Mouse (Mus musculus) intestine, embryonic 15.5 days (tissue): ENCODE results near the gene Astn1. TPM values are rescaled to one million over a fixed set of nuclear protein-coding genes. Genes with fewer than 3 reads are reported as not detected.

ENCODE experiments used
- ATAC-seq: fragments of 200-750 bp; cut with Nextera tagmentation; 2 replicates; pipeline ENCODE4 v1.8.0; 2017; ENCODE audit warnings: moderate TSS enrichment, moderate library complexity
- H3K27ac ChIP-seq: fragments of 300-500 bp; sonication (generic); 2 replicates; pipeline ENCODE4 v1.5.1; 2015; ENCODE audit warnings: mild to moderate bottlenecking, inconsistent platforms
- H3K27me3 ChIP-seq: fragments of 300-500 bp; sonication (generic); replicated peaks from 2 replicates; pipeline ENCODE4 v1.6.1; 2015; ENCODE audit warnings: inconsistent platforms
- H3K36me3 ChIP-seq: fragments of 300-500 bp; sonication (generic); 2 replicates; pipeline ENCODE4 v1.6.1; 2015; ENCODE audit warnings: inconsistent platforms
- H3K4me1 ChIP-seq: fragments of 300-500 bp; sonication (generic); replicated peaks from 2 replicates; pipeline ENCODE4 v1.6.1; 2015; ENCODE audit warnings: inconsistent platforms
- H3K4me2 ChIP-seq: fragments of 300-500 bp; sonication (generic); replicated peaks from 2 replicates; pipeline ENCODE4 v1.6.1; 2015; ENCODE audit warnings: mild to moderate bottlenecking, inconsistent platforms
- H3K4me3 ChIP-seq: fragments of 300-500 bp; sonication (generic); replicated peaks from 2 replicates; pipeline ENCODE4 v1.5.1; 2015; ENCODE audit warnings: inconsistent platforms
- H3K9ac ChIP-seq: fragments of 300-500 bp; sonication (generic); 2 replicates; pipeline ENCODE4 v1.6.1; 2015; ENCODE audit warnings: inconsistent platforms
- H3K9me3 ChIP-seq: fragments of 300-500 bp; sonication (generic); 2 replicates; pipeline ENCODE4 v1.6.1; 2016; ENCODE audit warnings: inconsistent platforms
- WGBS: fragments of 180-500 bp; shearing (Covaris S2); methylation state at CpG from one replicate; pipeline ENCODE4 v1.1.7; 2015; 5-methylcytosine and 5-hydroxymethylcytosine counted together
- polyA plus RNA-seq: library from polyadenylated mRNA; unstranded; fragments of >200 nt; fragmentation: Nextera tagmentation; extraction: Ambion mirVana; gene quantifications from 2 replicates; pipeline ENCODE4 v1.2.1, GENCODE M21; 2015

Astn1 gene
- 0.97 and 1.1 TPM in 2 replicates for polyA plus RNA-seq

DNA sequence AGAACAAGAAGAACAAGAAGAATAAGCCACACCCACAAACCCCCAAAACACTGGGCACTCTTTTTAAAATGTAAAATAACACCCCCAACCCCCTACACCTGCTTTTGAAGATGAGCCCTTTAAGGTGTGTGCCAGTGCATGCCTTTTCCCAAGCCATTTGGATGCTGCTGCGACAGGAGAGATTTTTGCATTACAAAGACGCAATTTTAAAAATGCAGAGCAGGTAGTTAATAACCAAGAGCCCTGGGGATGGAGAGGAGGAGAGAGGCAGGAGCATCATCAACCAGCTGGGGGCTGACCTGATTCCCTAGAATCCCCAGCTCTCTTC lies at the start of gene Astn1:
Gene Astn1, plus strand, starts transcription at position 310 of the 328 bp plus-strand sequence.
- Histone ChIP-seq H3K9me3 (no peaks in the 10 kb centered on the region), H3K4me3 (peak within 1 kb of the TSS; percentile 35), H3K4me2 (peak within 1 kb of the TSS; percentile 55), H3K9ac (no peak within 1 kb of the TSS), H3K36me3 (no peaks in the 10 kb centered on the region), H3K27me3 (peaks cover 22% of the 10 kb centered on the region), H3K27ac (no peak within 1 kb of the TSS), H3K4me1 (no peaks in the 10 kb centered on the region)
- ATAC-seq: no peak
- WGBS: 2% methylated on average over 2 of the region's 2 CpGs

DNA sequence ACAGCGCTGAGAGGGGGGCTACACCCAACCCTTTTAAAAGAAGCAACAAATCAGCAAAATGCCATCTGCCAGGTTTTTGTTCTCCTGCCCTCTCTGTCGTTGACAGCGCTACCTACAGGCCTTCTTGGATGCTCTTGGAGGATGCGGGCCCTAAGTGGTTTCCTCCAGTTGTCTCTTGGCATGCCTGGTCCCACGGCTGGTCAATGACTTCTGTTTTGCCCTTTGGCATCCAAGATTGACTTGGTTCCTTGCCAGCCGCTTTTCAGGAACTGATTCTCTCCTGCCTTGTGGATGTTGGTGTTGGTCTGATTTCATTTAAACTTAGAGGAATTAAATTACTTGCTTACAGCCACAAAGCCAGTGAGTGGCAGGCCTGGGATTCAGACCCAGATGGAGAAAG lies 38.7 kb upstream of the Astn1 start:
- no peaks in the 10 kb centered on the region for H3K4me1 ChIP-seq
- no peaks in the 10 kb centered on the region for H3K9me3 ChIP-seq
- H3K27ac ChIP-seq: no peak overlapping the region
- H3K27me3 ChIP-seq: no peaks in the 10 kb centered on the region
- H3K4me3 ChIP-seq: no peak overlapping the region
- ATAC-seq: no peak
- no peak overlapping the region for H3K9ac ChIP-seq
- H3K36me3 ChIP-seq: no peaks in the 10 kb centered on the region
- 82% methylated on average over 6 of the region's 6 CpGs for WGBS
- no peak overlapping the region for H3K4me2 ChIP-seq

DNA sequence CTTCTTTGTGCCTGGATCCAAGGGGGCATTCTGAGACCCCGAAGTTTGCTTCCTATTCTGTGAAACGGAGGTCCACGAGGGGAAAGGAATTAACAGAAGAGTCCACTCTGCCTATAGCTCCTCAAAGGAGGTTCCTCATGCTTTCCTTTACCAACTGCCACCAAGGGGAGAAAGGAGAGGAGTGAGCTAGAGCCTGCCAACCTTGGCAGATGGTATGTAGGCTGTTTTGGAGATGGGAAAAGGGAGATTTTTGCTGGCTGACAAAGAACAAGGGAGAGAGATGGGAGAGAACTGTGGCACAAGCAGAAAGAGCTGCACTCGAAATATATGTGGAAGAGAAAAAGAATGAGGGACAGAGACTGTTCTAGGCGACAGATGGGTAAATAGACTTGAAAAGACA lies 33.9 kb upstream of the Astn1 start:
- Histone ChIP-seq H3K9ac (no peak overlapping the region), H3K27me3 (no peaks in the 10 kb centered on the region), H3K27ac (no peak overlapping the region), H3K4me1 (no peaks in the 10 kb centered on the region), H3K9me3 (no peaks in the 10 kb centered on the region), H3K4me3 (no peak overlapping the region), H3K36me3 (no peaks in the 10 kb centered on the region), H3K4me2 (no peak overlapping the region)
- WGBS: 80% methylated on average over 5 of the region's 5 CpGs
- no peak for ATAC-seq

DNA sequence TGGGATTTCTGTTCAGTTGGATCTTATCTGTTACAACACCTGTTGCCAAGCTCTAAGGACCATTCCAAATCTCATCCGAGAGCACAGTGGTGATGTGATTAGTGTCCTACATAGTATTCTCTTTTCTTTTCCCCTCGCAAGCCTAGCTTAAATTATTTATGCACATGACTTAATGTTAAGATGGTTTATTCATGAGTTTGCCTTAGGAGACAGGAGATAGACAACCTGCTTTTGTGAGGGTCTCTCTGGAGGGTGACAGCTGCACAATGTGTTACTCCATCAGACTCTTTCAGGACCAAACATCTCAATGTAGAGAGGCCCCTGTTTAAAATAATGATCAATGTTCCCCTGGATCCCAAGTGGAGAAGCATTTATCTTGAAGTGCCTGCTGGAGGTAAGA lies 33.2 kb upstream of the Astn1 start:
- H3K9ac ChIP-seq: no peak overlapping the region
- no peaks in the 10 kb centered on the region for H3K9me3 ChIP-seq
- no peaks in the 10 kb centered on the region for H3K36me3 ChIP-seq
- H3K27me3 ChIP-seq: no peaks in the 10 kb centered on the region
- H3K27ac ChIP-seq: no peak overlapping the region
- H3K4me2 ChIP-seq: no peak overlapping the region
- 83% methylated on average over 2 of the region's 2 CpGs for WGBS
- H3K4me1 ChIP-seq: no peaks in the 10 kb centered on the region
- ATAC-seq: no peak
- H3K4me3 ChIP-seq: no peak overlapping the region

DNA sequence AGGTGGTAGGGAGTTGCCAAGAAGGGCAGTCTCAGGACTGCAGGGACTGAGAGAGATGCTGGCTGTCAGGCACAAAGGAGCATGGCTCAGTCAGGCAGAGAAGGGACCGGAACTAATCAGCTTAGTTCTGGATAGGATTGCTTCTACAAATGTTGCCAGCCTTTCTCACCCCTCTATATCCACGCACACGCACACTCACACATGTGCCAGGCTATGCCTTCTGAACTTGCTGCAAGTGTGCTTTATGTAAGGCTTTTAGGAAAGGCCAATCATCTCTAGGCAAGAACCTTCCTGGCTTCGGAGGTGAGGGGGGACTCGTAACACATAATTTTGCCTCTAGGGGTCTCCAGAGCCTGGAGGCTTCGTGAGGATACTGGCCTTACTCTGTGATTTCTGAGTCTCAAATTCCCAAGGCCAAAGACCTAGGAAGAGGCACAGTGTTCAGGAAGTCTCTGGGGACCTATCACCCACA lies 18.8 kb upstream of the Astn1 start:
- Histone ChIP-seq H3K27ac (no peak overlapping the region), H3K4me1 (no peaks in the 10 kb centered on the region), H3K27me3 (no peaks in the 10 kb centered on the region), H3K9me3 (no peaks in the 10 kb centered on the region), H3K4me2 (no peak overlapping the region), H3K4me3 (no peak overlapping the region), H3K9ac (no peak overlapping the region), H3K36me3 (no peaks in the 10 kb centered on the region)
- WGBS: 47% methylated on average over 6 of the region's 6 CpGs
- ATAC-seq: no peak

DNA sequence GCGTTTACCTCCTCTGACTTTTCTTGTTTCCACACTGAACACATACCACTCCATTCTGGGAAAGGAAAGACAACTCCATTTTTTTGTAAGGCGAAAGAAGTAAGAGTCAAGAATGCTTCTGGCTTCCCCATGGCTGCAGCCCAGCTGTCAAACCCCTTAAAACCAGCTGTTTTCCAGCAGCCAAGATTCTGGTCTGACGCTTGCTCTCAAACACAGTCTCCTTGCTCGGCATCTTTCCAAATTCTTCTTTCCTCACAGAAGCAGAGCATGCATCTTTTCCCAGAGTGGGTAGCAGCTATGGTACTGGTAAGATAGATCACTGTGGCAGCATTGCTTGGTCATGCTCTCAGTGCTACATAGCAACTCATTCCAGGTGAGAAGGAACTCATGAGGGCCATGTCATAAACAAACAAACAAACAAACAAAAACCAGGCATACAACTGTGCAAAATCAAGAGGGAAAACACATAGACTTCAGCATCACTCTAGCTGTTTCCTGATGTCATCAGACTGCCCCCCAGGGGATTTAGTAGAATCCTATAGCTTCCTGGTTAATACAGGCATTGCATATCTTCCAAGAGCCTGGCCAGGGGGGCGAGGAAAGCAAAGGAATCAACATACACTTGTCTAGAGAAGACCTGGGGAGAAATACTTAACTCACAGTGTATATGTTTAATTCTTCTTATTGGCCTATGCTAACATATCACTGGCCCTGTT lies 8.3 kb upstream of the Astn1 start:
- WGBS: 51% methylated on average over 5 of the region's 5 CpGs
- no peak overlapping the region for H3K4me2 ChIP-seq
- no peaks in the 10 kb centered on the region for H3K9me3 ChIP-seq
- ATAC-seq: no peak
- H3K27ac ChIP-seq: no peak overlapping the region
- H3K4me3 ChIP-seq: no peak overlapping the region
- H3K4me1 ChIP-seq: peaks cover 4% of the 10 kb centered on the region; the same call in 1 of the 2 replicates
- H3K27me3 ChIP-seq: peaks cover 24% of the 10 kb centered on the region
- no peaks in the 10 kb centered on the region for H3K36me3 ChIP-seq
- no peak overlapping the region for H3K9ac ChIP-seq

DNA sequence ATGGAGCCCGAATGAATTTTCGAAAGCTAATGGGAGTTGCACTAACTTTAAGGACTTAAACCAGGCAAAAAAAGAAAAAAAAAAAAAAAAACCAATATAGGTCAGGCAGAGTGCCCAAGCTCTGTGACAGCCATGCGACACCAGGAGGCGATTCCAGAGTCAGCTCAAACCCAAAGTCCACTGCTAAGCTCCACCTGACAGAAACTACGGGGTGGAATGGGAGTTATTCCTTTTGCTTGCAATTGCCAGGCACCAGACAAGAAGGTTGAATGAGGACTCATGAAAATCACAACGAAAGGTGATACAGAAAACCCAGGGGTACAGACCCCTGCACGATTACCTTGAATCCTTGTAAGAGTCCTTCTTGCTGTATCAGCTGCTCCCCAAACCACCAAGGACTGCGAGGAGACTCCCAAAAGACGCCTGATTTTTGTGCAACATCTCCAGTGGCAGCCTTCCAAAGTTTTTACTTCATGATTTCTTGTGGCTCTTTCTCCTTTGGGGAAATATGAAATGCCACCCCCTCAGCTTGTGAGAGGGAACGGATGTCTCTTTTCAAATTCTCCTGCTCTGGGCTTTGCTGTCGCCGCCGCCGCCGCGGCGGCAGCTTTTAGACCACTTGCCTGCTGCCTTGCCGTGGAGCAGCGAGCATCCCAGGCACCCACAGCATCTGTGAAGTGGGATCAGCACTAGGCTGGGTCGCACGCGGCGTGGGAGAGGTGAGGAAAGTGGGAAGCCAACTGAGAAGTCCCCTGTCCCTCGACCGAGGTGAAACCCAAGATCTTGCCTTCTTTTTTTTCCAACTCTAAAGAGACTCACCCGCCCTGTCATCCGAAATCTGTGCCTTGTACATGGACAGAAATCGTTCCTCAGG lies 6.7 kb upstream of the Astn1 start:
- peak; percentile 35; the same call in 1 of the 2 replicates for ATAC-seq
- peak overlapping the region; percentile 45 for H3K4me3 ChIP-seq
- H3K4me1 ChIP-seq: peaks cover 4% of the 10 kb centered on the region; the same call in 1 of the 2 replicates
- peak overlapping the region; percentile 86 for H3K4me2 ChIP-seq
- H3K27me3 ChIP-seq: peaks cover 24% of the 10 kb centered on the region
- no peak overlapping the region for H3K27ac ChIP-seq
- H3K36me3 ChIP-seq: no peaks in the 10 kb centered on the region
- WGBS: 10% methylated on average over 28 of the region's 28 CpGs
- 0 out of 2 replicates have a peak overlapping the region, but pooled peaks have one; percentile 2 for H3K9ac ChIP-seq
- H3K9me3 ChIP-seq: no peaks in the 10 kb centered on the region

DNA sequence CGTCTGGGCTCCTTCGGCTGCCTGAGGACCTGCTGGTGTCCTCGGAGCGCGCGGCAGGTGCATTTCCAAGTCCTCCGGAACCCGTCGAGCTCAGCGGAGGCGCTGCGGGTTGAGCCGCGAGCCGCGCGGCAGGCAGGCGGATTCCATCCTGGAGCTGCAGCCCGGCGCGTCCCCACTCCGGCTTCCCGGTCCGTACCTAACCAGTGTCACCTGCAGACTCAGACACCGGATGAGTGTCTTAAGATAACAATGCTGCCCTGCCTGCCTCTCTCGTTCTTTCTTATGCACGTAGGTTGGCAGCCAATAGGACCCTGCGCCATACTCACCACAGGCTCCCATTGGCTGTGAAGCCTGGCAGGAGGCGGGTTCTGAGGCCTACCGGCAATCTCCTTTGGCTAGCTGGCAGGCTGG lies 6.0 kb upstream of the Astn1 start, which contains the start of gene Brinp2:
Gene Brinp2, minus strand, starts transcription at position 276 of the 411 bp plus-strand sequence.
- H3K9ac ChIP-seq: 0 out of 2 replicates have a peak within 1 kb of the TSS, but pooled peaks have one; percentile 2
- peaks cover 4% of the 10 kb centered on the region; the same call in 1 of the 2 replicates for H3K4me1 ChIP-seq
- peaks cover 24% of the 10 kb centered on the region for H3K27me3 ChIP-seq
- no peaks in the 10 kb centered on the region for H3K9me3 ChIP-seq
- peak within 1 kb of the TSS; percentile 86 for H3K4me2 ChIP-seq
- ATAC-seq: peak; percentile 99
- H3K27ac ChIP-seq: no peak within 1 kb of the TSS
- WGBS: under 1% methylated on average over 30 of the region's 30 CpGs
- H3K4me3 ChIP-seq: peak within 1 kb of the TSS; percentile 45
- no peaks in the 10 kb centered on the region for H3K36me3 ChIP-seq

DNA sequence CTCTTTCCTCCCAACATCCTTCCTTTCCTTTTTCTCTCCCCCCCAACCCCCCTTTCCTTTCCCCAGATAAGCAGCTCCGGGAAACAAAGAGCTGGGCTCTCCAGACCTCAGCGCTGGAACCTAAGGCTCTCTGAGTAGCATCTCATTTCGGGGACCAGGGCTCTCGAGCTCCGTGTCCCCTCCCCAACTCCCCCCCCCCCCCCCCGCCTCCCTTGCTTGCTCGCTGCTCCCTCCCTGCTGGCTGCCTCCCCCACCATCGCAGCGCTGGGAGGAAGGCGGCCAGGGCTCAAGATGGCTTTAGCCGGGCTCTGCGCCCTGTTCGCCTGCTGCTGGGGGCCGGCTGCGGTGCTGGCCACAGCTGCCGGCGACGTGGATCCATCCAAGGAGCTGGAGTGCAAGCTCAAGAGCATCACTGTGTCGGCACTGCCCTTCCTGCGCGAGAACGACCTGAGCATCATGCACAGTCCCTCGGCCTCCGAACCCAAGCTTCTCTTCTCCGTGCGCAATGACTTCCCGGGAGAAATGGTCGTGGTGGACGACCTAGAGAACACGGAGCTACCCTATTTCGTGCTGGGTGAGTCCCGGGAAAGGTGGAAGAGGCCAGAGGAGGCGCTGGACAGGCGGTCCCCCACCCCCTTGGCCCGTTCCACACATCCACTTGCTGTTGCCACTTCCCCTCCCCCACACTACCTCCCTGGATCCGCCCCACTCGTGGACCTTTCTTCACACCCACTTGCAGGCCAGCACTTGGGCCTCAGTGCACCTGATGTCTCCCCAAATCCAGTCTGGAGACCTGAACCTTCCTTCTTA lies 424 bp downstream of the Astn1 start:
- Histone ChIP-seq H3K36me3 (no peaks in the 10 kb centered on the region), H3K4me2 (peak overlapping the region; percentile 55), H3K27ac (no peak overlapping the region), H3K9me3 (no peaks in the 10 kb centered on the region), H3K9ac (no peak overlapping the region), H3K4me3 (peak overlapping the region; percentile 35), H3K4me1 (no peaks in the 10 kb centered on the region), H3K27me3 (peaks cover 19% of the 10 kb centered on the region)
- ATAC-seq: 0 out of 2 replicates have a peak, but pooled peaks have one; percentile 34
- under 1% methylated on average over 36 of the region's 37 CpGs for WGBS

DNA sequence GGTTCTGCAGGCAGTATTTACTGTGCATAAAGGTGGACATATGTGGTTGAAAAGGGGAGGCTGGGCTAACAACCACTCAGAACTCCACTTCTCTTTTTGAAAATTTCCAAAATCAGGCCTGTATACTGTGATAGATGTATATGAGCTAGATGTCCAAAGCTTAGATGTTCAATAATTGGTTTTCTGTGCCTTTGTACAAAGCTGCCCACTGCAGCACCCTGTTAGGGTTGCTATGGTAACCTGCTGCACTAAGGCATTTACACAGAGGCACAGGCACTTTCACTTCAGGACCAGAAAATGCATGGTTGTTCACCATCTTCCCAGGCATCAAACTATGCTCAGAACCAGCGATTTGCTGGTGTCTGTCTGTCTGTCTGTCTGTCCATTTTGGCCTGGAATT lies 2.4 kb downstream of the Astn1 start:
- no peak overlapping the region for H3K27ac ChIP-seq
- peaks cover 18% of the 10 kb centered on the region for H3K27me3 ChIP-seq
- H3K36me3 ChIP-seq: no peaks in the 10 kb centered on the region
- no peaks in the 10 kb centered on the region for H3K4me1 ChIP-seq
- H3K9ac ChIP-seq: no peak overlapping the region
- WGBS: 57% methylated on average over 1 of the region's 1 CpGs
- ATAC-seq: no peak
- no peak overlapping the region for H3K4me3 ChIP-seq
- H3K9me3 ChIP-seq: no peaks in the 10 kb centered on the region
- no peak overlapping the region for H3K4me2 ChIP-seq

DNA sequence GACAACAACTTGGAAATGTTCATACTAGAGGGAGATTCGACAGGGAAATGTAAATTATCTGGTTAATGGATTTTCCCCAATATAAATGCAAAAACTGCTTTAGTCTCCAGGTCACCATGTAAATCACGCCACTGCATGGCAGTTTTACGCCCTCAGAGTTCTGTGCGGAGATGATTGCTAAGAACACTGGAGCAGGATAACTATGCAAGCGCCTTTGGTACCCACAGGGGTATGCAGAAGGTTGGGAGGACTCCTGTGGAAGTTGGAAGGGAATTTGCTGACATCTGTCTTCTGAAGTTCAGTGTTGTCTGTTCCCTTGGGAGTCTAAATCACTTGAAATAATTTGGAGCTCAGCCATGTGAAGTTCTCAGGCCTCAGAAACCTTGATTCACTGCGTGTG lies 20.2 kb downstream of the Astn1 start:
- Histone ChIP-seq H3K9ac (no peak overlapping the region), H3K4me3 (no peak overlapping the region), H3K9me3 (no peaks in the 10 kb centered on the region), H3K4me2 (no peak overlapping the region), H3K27ac (no peak overlapping the region), H3K36me3 (no peaks in the 10 kb centered on the region), H3K27me3 (no peaks in the 10 kb centered on the region), H3K4me1 (no peaks in the 10 kb centered on the region)
- WGBS: 62% methylated on average over 6 of the region's 6 CpGs
- no peak for ATAC-seq

DNA sequence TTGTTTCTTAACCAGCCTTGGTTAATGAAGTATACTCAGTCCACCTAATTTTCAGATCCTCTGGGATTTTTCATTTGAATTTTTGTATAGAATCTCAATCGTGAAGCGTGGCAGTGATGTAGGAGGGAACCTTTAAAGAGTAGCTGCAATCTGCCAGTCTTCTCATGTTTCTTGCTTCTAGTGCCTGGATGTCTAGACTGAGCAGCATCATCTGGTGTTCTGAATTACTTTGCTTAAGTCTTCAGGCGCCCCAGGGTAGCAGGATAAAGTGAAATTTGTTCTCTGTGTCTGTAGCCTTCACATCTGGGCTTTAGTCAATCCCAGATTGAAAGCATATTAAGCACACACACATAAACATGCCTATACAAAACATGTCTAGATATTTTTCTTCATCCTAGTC lies 21.1 kb downstream of the Astn1 start:
- Histone ChIP-seq H3K27ac (no peak overlapping the region), H3K4me1 (no peaks in the 10 kb centered on the region), H3K36me3 (no peaks in the 10 kb centered on the region), H3K4me3 (no peak overlapping the region), H3K9ac (no peak overlapping the region), H3K4me2 (no peak overlapping the region), H3K27me3 (no peaks in the 10 kb centered on the region), H3K9me3 (no peaks in the 10 kb centered on the region)
- ATAC-seq: no peak
- 76% methylated on average over 3 of the region's 3 CpGs for WGBS
